Mouse (Mus musculus): Measurements from ENCODE around the gene B430306N03Rik. TPM values are rescaled to one million over a fixed set of nuclear protein-coding genes. Genes with fewer than 3 reads are reported as not detected.
"Not testable (repeated sequence)": the region's sequence is repeated elsewhere in the genome, so short reads cannot be mapped to it uniquely, and the experiment has no call there.

B430306N03Rik gene
- polyA plus RNA-seq, 1 experiment from 2014 or later = 0.50 TPM

DNA sequence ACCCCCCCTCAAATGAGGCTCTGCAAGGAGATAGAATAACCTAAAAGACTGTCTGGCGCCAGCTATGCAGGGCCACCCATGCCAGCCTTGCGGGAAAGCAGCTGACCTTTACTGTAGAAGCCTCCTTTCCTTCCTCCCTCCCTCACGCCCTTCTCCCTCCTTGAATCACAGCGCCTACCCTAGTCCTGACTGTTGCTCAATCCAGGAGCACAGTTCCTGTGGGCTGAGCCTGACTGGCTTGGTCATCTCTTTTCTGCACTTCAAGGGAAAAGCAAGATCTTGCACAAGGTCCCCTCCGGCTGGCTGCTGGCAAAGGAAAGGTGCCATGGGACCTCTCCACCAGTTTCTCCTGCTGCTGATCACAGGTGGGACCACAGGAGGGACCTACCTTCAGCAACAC is 30.3 kb downstream of the B430306N03Rik start, which contains the start of gene Trem2:
Gene Trem2 (plus strand): TSS at position 171 of the 400 bp plus-strand sequence.
- no peaks in the 10 kb centered on the region for H3K9me3 ChIP-seq
- 78% methylated on average over 5 of the region's 5 CpGs for WGBS
- no peak within 1 kb of the TSS for H3K4me2 ChIP-seq (replicated peaks)
- no peak within 1 kb of the TSS for H3K27ac ChIP-seq
- no peak for ATAC-seq (ENCODE audit: insufficient number of reproducible peaks, insufficient read depth, low FRiP score, low TSS enrichment)
- H3K36me3 ChIP-seq = no peaks in the 10 kb centered on the region
- H3K4me1 ChIP-seq = no peaks in the 10 kb centered on the region
- H3K9ac ChIP-seq = no peak within 1 kb of the TSS
- no peak within 1 kb of the TSS for H3K4me3 ChIP-seq
- H3K27me3 ChIP-seq = no peaks in the 10 kb centered on the region

DNA sequence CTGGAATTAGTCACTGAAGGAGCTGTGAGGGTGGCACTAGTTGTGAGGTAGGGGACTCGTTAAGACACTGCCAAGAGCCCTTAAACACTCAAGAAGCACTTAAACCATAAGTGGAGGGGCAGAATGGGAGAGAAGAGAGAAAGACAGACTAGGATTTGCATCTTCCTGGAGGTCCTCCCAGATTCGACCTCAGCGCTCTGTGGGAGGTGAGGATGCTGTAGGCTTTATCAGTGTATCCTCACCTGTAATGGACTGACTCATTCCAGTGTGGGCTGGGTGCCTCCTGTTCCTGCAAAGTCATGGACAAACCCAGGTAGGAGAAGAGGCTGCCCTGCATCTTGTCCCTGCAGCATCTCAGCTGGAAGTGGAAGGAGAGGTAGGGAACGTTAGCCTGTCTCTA is 30.9 kb downstream of the B430306N03Rik start:
- Histone ChIP-seq H3K27me3 (no peaks in the 10 kb centered on the region), H3K36me3 (no peaks in the 10 kb centered on the region), H3K27ac (no peak overlapping the region), H3K4me3 (no peak overlapping the region), H3K9me3 (no peaks in the 10 kb centered on the region), H3K4me1 (no peaks in the 10 kb centered on the region), H3K4me2 (replicated peaks) (no peak overlapping the region), H3K9ac (no peak overlapping the region)
- ATAC-seq (ENCODE audit: insufficient number of reproducible peaks, insufficient read depth, low FRiP score, low TSS enrichment) = no peak
- 73% methylated on average over 4 of the region's 4 CpGs for WGBS

DNA sequence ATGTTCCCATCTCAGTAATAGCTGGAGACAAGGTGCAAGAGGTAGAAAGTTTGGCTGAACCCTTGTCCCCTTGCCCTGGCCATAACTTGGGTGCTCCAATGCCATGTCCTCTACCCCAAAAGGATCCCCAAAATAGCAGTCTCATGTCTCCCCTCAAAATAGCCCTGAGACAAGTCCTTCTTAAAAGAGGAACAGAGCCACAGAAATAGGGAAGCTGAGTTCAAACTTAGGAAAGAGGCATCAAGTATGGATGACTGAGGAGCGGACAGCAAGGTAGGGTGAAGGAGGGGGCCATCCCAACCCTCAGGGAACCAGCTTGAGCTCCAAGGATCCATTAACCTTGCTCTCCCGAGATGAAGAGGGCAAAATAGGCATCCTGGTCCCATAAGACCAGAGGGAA is 31.3 kb downstream of the B430306N03Rik start:
- 64% methylated on average over 2 of the region's 2 CpGs for WGBS
- no peak for ATAC-seq (ENCODE audit: insufficient number of reproducible peaks, insufficient read depth, low FRiP score, low TSS enrichment)
- no peaks in the 10 kb centered on the region for H3K4me1 ChIP-seq

DNA sequence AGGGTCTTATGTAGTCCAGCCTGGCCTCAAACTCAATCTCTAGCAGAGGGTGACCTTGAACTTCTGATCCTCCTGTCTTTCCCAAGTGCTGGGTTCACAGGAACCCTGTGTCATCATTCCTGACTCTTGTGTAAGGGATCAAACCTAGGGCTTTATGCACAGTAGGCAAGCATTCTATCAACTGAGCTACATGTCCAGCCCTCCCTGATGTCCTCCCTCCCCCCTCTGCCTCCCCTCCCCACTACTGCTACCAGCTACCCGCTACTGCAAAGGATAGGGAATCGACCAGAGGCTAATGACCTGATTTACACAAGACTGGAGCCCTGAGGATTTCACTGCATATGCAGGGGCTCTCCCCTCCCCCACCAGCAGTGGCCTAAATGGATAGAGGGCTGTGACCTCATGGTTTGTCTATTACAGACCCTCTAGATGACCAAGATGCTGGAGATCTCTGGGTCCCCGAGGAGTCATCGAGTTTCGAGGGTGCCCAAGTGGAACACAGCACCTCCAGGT is 34.8 kb downstream of the B430306N03Rik start:
- Histone ChIP-seq H3K36me3 (no peaks in the 10 kb centered on the region), H3K4me3 (no peak overlapping the region), H3K27ac (no peak overlapping the region), H3K4me1 (no peaks in the 10 kb centered on the region), H3K9me3 (no peaks in the 10 kb centered on the region), H3K4me2 (replicated peaks) (no peak overlapping the region), H3K27me3 (no peaks in the 10 kb centered on the region), H3K9ac (no peak overlapping the region)
- ATAC-seq (ENCODE audit: insufficient number of reproducible peaks, insufficient read depth, low FRiP score, low TSS enrichment) = no peak
- WGBS = 75% methylated on average over 5 of the region's 5 CpGs

More for the DNA sequence above, 31.3 kb downstream of the B430306N03Rik start:
- Histone ChIP-seq H3K4me2 (replicated peaks) (no peak overlapping the region), H3K27ac (no peak overlapping the region), H3K27me3 (no peaks in the 10 kb centered on the region), H3K4me3 (no peak overlapping the region), H3K9me3 (no peaks in the 10 kb centered on the region), H3K36me3 (no peaks in the 10 kb centered on the region), H3K9ac (no peak overlapping the region)

DNA sequence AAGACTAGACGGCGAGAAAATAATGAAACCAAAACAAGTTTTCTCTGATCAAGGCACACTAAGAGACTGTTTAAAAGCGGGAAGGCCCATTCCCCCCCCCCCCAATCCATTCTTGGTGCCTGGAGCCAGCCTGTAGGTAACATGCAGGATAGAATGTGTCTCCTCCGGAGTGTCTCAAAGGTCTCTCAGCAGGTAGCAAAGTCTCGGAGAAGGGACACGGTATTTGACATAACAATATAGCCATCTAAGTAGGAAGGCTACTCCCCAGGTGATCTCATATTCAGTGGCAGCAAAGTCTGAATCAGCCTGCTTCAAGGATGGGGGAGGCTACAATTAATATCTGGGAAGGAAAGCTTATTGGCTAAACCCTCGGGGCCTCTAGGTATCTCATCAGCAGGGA is 37.0 kb downstream of the B430306N03Rik start:
- H3K36me3 ChIP-seq; H3K27ac ChIP-seq; H3K4me1 ChIP-seq; H3K27me3 ChIP-seq; H3K4me2 ChIP-seq (replicated peaks); H3K9ac ChIP-seq; ATAC-seq (ENCODE audit: insufficient number of reproducible peaks, insufficient read depth, low FRiP score, low TSS enrichment); H3K4me3 ChIP-seq; H3K9me3 ChIP-seq: not testable (repeated sequence)
- 78% methylated on average over 7 of the region's 7 CpGs for WGBS

DNA sequence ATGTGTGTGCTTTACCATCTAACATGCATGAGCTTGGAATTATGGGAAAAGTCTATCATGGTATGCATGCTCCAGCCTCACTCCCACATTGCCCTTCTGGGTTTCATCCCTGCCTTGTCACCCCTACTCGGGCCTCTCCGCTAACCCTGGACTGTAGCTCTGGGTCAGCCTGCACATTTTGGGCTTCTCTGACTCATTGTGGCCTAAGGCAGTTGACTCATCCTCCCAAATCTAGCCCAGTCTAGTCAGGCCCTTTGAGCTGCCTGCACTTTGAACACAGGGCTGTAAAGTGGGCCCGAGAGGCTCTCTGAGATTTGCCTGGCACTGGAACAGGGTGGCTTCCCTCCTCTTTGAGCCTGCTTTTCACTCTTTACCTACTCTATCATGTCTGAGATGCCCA is 39.9 kb downstream of the B430306N03Rik start:
- Histone ChIP-seq H3K4me3 (no peak overlapping the region), H3K4me2 (replicated peaks) (no peak overlapping the region), H3K36me3 (no peaks in the 10 kb centered on the region), H3K9me3 (no peaks in the 10 kb centered on the region), H3K9ac (no peak overlapping the region), H3K27ac (no peak overlapping the region), H3K27me3 (no peaks in the 10 kb centered on the region), H3K4me1 (no peaks in the 10 kb centered on the region)
- 92% methylated on average over 3 of the region's 3 CpGs for WGBS
- no peak for ATAC-seq (ENCODE audit: insufficient number of reproducible peaks, insufficient read depth, low FRiP score, low TSS enrichment)

DNA sequence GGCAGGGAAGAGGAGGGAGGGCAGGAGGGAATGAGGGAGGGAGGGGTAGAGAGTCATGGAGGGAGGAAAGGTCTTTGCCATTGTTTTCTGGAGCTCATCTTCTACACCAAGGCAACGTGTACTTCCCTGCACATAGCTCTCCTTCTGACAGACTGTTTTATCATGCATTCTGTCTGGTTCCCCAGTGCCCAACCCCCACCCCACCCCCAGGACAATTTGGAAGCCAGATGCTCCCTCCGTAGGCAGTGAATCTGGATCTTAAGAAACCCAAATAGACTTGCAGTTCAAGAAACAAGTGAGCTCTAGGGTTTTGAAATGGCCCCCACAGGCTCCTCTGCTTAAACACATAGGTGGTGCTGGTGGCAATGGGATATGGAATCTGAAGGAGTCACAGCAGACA is 42.0 kb downstream of the B430306N03Rik start:
- Histone ChIP-seq H3K9me3 (no peaks in the 10 kb centered on the region), H3K27ac (no peak overlapping the region), H3K36me3 (no peaks in the 10 kb centered on the region), H3K4me1 (no peaks in the 10 kb centered on the region), H3K4me2 (replicated peaks) (no peak overlapping the region), H3K27me3 (no peaks in the 10 kb centered on the region), H3K9ac (no peak overlapping the region), H3K4me3 (no peak overlapping the region)
- 49% methylated on average over 2 of the region's 2 CpGs for WGBS
- ATAC-seq (ENCODE audit: insufficient number of reproducible peaks, insufficient read depth, low FRiP score, low TSS enrichment) = no peak

DNA sequence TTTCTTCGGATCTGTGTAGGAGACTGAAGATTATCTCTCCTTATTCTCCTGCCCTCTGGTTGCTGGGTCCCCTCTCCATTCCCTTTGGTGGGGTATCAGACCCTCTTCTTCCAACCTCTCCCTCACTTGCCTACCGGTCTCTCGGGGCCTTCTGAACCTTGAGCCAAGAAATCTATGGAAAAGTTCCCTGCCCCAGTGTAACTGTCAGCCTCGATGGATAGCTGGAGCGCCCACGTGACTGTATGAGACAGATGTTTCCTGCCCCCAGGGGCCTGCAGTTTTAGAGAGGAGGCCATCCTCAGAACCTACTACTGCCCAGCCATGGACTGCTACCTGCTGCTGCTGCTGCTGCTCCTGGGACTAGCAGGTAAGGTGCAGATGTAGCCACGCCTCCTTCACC is 43.7 kb downstream of the B430306N03Rik start, which contains the start of gene Treml1:
Gene Treml1 (plus strand): TSS at position 301 of the 400 bp plus-strand sequence.
- Histone ChIP-seq H3K27ac (no peak within 1 kb of the TSS), H3K4me1 (no peaks in the 10 kb centered on the region), H3K27me3 (no peaks in the 10 kb centered on the region), H3K36me3 (no peaks in the 10 kb centered on the region), H3K4me2 (replicated peaks) (no peak within 1 kb of the TSS), H3K9ac (no peak within 1 kb of the TSS), H3K4me3 (no peak within 1 kb of the TSS), H3K9me3 (no peaks in the 10 kb centered on the region)
- ATAC-seq (ENCODE audit: insufficient number of reproducible peaks, insufficient read depth, low FRiP score, low TSS enrichment) = no peak
- 78% methylated on average over 7 of the region's 7 CpGs for WGBS

DNA sequence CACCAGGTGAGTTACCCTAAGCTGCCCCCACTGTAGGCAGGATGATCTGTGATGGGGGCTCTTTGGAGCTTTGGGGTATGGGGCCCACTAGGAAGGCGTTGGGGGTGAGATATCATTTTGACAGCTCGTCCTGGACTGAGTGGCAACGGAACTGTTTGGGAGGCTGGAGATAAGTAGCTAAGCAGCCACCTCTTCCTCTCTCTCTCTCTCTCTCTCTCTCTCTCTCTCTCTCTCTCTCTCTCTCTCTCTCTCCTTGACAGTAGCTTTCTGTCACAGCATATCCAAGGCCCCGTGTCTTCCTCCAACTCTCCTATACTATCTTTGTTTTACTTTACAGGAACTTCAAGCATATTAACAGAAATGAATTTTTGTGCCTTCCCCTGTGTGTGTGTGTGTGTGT is 44.5 kb downstream of the B430306N03Rik start:
- ATAC-seq (ENCODE audit: insufficient number of reproducible peaks, insufficient read depth, low FRiP score, low TSS enrichment) = no peak

DNA sequence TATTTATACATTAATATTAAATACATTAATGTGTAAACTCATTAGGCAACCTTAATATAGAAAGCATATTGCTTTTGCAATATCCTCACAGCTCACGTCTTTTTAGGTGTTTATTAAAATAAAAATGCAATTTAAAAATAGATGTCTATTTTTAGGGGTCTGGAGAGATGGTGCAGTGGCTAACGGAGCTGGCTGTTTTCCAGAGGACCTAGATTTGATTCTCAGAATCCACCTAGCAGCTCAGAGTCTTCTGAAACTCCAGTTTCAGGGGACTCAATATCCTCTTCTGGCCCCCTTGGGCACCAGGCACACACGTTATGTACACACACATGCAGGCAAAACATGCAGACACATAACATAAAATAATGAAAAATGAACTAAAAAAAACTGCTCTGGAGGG is 46.4 kb downstream of the B430306N03Rik start:
- no peaks in the 10 kb centered on the region for H3K9me3 ChIP-seq
- no peaks in the 10 kb centered on the region for H3K36me3 ChIP-seq
- H3K9ac ChIP-seq = no peak overlapping the region
- ATAC-seq (ENCODE audit: insufficient number of reproducible peaks, insufficient read depth, low FRiP score, low TSS enrichment) = no peak
- H3K4me1 ChIP-seq = no peaks in the 10 kb centered on the region
- no peak overlapping the region for H3K4me2 ChIP-seq (replicated peaks)
- no peak overlapping the region for H3K4me3 ChIP-seq
- H3K27ac ChIP-seq = no peak overlapping the region
- H3K27me3 ChIP-seq = no peaks in the 10 kb centered on the region
- 83% methylated on average over 3 of the region's 3 CpGs for WGBS

More for the DNA sequence above, 44.5 kb downstream of the B430306N03Rik start:
- H3K27me3 ChIP-seq = no peaks in the 10 kb centered on the region
- H3K27ac ChIP-seq = no peak overlapping the region
- no peaks in the 10 kb centered on the region for H3K4me1 ChIP-seq
- no peak overlapping the region for H3K9ac ChIP-seq
- no peaks in the 10 kb centered on the region for H3K9me3 ChIP-seq
- H3K4me2 ChIP-seq (replicated peaks) = no peak overlapping the region
- no peak overlapping the region for H3K4me3 ChIP-seq
- 94% methylated on average over 4 of the region's 4 CpGs for WGBS
- H3K36me3 ChIP-seq = no peaks in the 10 kb centered on the region

DNA sequence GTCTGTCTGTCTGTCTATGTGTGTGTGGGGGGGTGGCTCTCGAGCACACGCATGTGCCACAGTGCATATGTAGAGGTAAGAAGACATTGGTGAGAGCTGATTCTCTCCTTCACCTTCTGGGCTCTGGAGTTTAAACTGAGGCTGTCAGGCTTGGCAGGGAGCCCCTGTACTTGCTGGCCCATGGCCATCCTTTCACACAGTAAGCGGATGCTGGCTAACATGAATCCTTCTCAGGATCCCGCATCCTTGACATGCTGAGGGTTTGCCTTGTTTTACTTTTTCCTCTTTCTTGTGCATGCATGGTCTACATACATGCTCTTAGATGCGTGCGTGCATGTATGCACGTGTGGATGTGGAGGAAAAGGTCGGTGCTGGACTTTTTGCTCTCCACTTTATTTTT is 47.0 kb downstream of the B430306N03Rik start:
- H3K9ac ChIP-seq = no peak overlapping the region
- 90% methylated on average over 8 of the region's 8 CpGs for WGBS
- H3K9me3 ChIP-seq = no peaks in the 10 kb centered on the region
- H3K36me3 ChIP-seq = no peaks in the 10 kb centered on the region
- no peak overlapping the region for H3K4me2 ChIP-seq (replicated peaks)
- no peaks in the 10 kb centered on the region for H3K27me3 ChIP-seq
- no peak overlapping the region for H3K4me3 ChIP-seq
- ATAC-seq (ENCODE audit: insufficient number of reproducible peaks, insufficient read depth, low FRiP score, low TSS enrichment) = no peak
- H3K27ac ChIP-seq = no peak overlapping the region
- no peaks in the 10 kb centered on the region for H3K4me1 ChIP-seq

DNA sequence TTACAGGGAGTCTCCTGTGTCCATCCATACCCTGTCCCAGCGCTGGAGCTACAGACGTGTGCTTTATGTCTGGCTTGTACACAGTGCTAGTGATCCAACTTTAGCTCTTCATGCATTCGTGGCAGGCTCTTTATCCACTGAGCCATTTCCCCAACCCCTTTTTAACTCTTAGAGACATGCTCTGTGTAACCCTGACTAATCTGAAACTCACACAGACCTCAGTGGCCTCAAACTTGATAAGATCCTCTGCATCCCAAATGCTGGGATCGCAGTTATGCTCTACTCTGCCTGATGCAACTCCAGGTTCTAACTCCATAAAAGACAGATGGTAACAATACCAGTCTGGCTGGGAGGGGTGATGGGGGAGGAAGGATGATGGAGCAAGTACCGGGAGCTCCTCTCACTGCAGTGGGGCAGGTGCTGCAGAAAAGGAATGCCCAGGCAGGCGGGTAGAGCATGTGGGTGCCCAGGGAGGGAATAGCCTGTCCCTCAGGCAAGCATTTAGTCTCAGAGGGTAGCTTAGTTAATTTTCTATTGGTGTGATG is 47.6 kb downstream of the B430306N03Rik start:
- no peaks in the 10 kb centered on the region for H3K36me3 ChIP-seq
- no peak overlapping the region for H3K27ac ChIP-seq
- no peaks in the 10 kb centered on the region for H3K4me1 ChIP-seq
- H3K27me3 ChIP-seq = no peaks in the 10 kb centered on the region
- H3K9me3 ChIP-seq = no peaks in the 10 kb centered on the region
- H3K9ac ChIP-seq = no peak overlapping the region
- H3K4me3 ChIP-seq = no peak overlapping the region
- ATAC-seq (ENCODE audit: insufficient number of reproducible peaks, insufficient read depth, low FRiP score, low TSS enrichment) = no peak
- no peak overlapping the region for H3K4me2 ChIP-seq (replicated peaks)
- 69% methylated on average over 6 of the region's 6 CpGs for WGBS

Data from embryonic facial prominence, embryonic 12.5 days (tissue).